Mouse (Mus musculus): ENCODE measurements around the gene Lat2.

GRCm38 (mm10) chr5:134572508-134573214, 42.2 kb downstream of the Lat2 start:
- TF ChIP-seq CTCF (IDR thresholded peaks at IDR 0.05; ENCODE audit: borderline replicate concordance, insufficient read depth, low read depth, low read length) (no peak), POLR2A (IDR thresholded peaks at IDR 0.05; ENCODE audit: borderline replicate concordance, insufficient read depth, low read length) (no peak)

Measured in cerebellum, adult 2 months (tissue).